Mouse (Mus musculus): Measurements from ENCODE around the gene Pex5.
"Not testable (repeated sequence)": the region's sequence is repeated elsewhere in the genome, so short reads cannot be mapped to it uniquely, and the experiment has no call there.

Pex5 gene

DNA sequence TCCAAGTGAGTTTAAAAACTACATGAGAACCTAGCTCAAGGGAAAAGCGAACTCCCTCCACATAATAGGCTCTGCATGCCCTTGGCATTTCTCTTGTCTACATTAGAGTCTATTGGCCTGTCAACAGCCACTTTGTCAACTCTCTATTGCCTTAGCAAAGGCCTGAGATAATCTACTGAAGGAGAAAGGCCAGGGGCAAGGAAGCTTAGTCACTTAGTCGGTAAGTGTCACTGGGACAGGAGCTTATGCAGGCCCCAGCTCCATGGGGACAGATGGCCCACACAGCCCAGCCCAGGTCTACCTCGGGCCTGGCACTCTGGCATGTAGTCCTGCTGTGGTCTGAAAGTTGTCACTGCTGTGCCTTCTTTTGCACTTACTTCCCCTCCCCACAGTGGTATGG lies 11.7 kb upstream of the Pex5 start:
- DNase-seq (ENCODE audit: low read depth), result no peak

DNA sequence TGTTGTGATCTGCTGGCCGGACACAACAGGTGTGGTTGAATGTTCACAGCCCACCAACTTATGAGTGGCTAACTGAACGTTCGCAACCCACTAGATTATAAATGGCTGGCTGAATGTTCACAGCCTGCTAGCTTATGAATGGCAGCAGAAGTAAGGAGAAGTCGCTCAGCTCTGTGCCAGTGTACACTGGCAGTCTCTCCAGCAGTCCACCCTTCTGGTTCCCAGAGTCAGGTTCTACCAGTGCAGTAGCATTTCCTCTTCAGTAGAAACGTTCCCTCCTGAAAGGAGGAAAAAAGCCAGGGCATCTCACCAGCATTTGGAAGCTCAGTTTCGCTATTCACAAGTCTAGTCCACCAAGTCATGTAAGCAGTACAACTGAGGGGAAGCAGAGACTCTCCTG lies 10.7 kb upstream of the Pex5 start:
- DNase-seq (ENCODE audit: low read depth), result no peak

DNA sequence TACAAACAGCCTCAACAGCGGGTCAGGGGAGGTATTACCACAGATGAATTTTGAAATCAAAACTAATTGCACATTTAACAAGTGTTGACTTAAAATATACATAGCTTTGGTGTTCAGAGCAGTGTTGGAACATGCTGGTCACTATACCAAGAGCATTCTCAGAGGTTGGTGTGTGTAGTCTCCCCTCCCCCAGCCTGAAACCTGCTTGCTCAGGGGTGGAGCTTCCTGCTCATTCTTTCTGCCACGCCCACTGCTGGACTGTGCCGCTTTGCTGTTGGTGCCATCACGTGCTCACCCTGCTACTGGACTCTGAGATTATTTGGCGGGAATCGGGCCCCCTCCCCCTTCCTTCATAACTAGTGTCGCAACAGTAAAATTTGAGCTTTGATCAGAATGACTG lies 10.2 kb upstream of the Pex5 start:
- not testable (repeated sequence) for DNase-seq (ENCODE audit: low read depth)

DNA sequence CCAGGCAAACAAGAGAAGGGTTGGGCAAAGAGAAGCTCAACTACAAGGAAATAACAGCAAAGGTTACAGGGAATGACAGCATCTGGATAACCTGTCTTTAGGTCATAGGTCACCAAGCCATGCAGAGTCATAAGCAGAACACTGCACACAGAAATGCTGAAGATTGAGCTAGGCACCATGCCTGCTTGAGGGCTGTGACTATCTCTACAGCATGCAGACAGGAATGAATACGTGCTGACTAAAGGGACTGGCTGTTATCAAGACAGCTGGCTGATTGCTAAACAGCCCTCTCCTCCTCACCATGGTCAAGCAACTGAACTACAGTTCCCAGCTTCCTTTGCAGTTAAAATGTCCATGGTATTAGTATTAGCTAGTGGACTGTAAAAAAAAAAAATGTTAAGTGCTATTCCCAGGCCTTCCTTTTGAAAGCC lies 9.2 kb upstream of the Pex5 start:
- DNase-seq (ENCODE audit: low read depth), result no peak

DNA sequence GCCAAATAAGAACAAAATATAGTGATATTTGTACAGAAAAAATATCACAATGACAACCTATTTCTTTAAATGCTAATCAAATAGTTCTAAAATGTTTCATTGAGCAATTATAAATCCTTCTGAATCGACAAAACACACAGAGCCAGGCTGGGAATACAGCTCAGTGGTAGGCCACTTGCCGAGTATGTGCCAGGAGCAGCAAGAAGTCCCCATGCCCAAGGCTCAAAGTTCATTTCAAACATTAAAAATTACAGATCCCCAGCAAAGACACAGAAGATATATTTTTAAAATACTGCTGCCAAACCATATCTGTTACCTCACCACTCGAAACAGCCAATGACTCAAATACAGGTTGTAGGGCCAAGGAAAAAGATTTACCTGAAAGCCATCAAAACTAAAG lies 3.8 kb upstream of the Pex5 start:
- DNase-seq (ENCODE audit: low read depth), result no peak

DNA sequence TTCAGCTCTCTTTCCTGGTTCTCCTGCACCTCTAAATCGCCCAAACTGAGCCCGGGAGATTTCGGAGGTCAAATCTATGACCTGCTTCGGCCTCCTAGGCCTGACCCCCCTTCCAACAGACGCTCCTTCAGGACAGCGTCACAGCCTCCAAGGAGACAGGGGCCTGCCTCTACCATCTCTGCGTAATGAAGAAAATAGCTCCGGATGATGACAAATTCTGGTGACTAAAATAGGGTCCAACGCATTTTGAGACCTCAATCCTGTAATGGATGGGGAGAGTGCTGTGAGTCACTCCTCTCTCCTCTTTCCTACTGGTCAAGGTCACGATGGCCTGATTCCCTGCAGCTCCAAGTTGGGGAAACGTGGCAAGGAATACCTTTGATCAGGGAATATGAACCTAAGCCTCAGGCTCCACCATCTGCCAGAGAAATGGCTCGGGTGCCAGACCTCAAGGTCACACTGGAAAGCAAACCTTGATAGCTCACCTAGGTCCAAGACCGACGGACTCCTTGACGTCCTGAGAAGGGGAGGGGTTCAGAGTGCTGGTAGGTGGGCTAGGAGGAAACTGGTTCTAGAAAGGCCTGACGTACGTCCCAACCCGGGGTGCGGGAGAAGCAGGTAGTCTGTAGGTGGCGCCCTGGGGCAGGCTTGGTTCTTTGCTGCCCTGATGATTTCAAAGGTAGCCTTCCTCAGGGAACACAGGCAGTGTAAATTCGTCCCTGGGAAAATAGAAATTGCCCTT lies 651 bp upstream of the Pex5 start:
- DNase-seq (ENCODE audit: low read depth), result peak; percentile 53

DNA sequence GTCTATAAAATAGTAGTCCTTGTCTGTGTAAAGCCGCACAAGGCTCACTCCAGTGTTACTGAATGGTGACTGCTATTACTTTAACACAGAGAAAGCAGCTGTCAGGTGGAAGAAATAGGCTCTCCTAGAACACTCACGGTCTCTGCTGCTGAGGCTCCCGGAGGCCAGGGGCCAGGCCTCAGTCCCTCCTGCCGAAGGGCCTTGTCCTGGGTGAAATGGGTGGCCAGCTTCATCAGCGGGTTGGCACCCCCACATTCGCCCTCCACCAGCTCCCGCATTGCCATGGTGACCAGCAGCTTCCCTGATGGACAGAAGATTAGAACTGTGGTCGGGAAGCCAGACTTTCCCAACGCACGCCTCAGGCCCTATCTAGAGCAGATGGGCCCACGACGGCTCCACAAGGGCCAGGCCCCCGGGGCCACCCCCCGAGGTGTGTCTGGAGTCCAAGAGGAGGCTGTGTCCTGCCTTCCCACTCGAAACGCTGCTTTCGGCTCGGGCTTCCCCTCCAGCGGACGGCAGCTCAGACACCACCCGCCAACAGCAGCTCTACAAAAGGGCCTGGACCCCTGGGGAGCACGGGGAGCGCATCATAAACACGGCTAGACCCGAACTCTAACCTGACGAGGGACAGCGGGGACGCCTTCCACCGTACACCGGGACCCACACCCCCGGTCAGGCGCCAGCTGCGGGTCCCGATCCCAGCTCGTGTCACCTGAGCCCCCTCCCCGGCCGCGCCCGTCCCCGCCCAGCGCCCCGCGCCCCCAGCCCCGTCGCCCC lies 529 bp downstream of the Pex5 start:
- peak; percentile 23 for DNase-seq (ENCODE audit: low read depth)

DNA sequence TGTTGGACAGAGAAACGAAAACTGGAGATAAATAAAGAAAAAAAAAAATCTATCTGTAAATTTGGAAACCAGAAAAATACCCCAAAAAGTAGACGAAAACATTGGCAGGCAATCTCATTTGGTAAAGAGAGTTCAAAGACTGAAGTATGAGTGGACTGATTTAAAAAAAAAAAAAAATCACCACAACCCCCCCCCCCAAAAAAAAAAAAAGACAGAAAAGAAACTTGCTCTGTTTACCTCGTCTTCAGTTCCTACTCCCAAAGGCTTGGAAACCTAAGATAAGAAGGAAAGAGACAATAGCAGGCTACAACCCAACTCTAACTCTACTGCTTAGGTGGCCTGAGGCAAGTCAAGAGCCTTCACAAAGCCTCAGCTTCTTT lies 1.1 kb downstream of the Pex5 start:
- no peak for DNase-seq (ENCODE audit: low read depth)

DNA sequence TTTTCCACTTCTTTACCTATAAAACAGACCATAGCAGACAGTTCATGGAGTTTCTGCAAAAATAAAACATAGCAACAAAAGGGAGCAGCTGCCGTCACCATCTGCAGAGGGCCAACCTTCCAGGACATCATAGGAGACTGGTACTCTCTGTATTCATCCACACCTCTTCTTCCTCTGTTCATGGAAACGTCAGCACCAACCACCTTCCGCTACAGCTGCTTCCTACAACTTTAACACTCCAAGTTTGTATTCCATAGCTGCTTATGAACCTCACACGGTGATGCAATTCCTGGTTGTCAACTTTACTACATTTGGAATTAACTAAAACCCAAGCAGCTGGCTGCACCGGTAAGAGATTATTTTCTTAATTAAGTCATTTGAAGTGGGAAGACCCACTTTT lies 6.5 kb downstream of the Pex5 start:
- no peak for DNase-seq (ENCODE audit: low read depth)

DNA sequence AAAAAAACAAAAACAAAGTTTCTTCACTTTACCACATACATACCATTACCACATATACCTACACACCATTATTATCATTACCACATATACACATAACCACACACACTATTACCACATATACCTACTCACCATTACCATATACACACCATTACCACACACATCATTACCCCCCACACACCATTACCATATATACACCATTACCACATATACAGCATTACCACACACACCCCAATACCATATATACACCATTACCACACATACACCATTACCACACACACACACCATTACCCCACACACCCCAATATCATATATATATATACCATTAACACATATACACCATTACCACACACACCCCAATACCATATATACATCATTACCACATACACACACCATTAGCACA lies 7.7 kb downstream of the Pex5 start:
- no peak for DNase-seq (ENCODE audit: low read depth)

DNA sequence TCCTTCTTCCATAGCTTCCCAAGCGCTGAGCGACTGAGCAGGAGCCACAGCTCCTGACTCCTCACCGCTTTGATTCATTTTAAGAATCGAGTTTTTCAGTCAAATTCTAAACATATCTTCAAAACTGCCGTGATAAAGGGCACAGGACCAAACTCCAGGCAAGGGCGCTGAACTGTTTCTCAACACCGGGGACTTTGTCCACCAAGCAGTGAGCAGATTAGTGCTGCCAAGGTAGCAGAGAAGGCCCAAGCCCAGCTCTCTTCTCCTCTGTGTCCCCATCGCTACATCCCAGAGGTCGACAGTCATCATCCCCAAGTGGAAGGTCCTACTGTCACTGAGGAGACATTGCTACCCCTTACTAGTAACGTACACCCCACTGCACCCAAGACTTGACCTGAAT lies 8.5 kb downstream of the Pex5 start:
- no peak for DNase-seq (ENCODE audit: low read depth)

DNA sequence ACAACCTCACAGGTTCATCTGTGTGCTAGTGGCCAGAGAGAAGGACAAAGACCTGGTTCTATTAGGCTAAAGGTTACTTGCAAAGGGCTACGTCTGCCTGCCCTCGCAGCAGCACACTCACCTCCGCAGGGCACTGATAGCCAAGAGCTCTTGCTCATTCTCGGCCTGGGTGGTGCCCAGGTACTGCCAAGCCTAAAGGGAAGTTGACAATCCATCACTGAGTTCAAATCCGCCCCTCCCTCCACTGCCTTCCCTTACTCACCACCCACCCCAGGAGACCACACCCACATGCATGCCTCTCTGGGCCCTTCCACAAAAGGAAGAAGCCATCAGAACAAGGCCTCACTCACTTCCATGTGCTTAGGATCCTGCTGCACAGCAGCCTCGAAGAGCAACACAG lies 15.1 kb downstream of the Pex5 start:
- no peak for DNase-seq (ENCODE audit: low read depth)

DNA sequence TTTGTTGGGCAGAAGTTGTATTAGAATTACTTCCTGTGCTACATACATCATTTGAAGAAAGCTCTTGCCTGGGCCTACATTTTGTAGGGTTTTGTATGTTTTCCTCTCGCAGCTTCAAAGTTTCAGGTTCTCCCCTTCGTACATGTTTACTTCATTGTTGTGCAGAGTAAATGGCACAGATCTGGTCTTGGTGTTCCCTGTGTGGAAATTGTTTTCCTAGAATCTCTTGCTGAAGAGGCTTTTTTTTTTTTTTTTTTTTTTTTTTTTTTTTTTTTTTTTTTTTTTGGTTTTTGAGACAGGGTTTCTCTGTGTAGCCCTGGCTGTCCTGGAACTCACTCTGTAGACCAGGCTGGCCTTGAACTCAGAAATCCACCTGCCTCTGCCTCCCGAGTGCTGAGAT lies 19.9 kb downstream of the Pex5 start:
- not testable (repeated sequence) for DNase-seq (ENCODE audit: low read depth)

DNA sequence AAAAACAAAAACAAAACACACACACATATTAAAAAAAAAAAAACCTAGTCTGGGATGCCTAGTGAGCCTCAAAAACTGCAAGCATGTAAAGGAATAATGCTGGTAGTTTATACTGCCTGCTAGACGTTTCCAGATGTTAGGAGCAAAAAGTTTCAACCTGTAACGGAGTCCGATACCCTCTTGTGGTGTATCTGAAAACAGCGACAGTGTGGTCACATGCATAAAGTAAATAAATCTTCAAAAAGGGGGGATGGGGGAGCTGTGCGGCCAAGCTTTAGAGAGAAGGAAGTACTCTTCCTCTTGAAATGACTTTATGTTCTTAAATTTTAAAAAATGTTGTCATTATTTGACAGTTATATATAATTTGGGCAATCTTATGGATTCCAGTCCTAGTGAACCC lies 34.7 kb downstream of the Pex5 start:
- DNase-seq (ENCODE audit: low read depth), result no peak

DNA sequence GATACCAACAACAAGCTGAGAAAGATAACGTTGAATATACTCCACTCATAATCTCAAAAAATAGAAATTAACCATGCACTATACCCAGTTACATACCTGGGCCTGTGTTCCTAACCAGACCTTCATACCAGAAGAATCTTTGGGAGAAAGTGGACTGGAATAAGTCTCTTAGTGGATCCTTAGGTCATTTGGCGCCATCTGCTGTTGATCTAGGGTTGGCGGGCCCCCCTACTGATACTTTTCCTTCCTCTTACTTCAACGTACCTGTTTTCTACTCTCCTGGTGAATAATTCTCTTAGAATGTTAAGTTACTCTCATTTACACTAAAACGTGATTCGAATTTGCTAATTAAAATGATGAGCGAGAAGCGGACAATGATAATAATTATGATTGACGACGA lies 35.5 kb downstream of the Pex5 start:
- no peak for DNase-seq (ENCODE audit: low read depth)

DNA sequence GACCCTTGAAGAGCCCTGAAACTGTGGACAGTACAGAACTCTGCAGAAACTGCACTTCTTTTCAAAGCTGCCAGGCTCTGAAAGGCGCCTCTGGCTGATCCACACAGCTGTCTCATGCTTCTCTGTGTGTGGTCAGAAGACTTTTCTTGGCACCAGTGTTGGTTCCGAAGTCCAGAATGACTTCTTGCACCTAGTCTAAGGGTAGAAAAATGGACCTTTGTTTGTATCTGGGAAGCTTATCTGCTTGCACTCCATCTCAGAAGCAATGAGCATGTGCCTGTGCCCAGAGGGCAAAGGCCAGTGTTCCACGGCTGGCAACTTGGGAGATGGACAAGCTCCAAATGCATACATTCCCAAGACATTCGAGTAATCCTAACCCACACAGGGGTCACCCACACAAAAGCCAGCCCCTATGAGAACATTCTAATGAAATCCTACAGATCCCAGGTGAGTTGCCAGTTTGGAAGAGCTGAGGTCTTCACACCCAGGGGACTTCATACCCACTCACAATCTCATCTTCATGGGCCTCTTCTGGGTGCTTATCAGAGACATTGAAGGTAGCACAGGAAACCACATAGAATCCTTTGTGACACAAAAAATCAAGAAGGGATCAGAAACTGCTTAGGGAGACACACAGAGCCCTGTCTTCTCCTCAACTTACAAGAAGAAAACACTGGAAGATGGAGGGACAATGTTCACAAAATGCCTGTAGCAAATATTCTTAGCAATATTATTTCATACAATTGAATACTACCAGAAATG lies 37.2 kb downstream of the Pex5 start:
- no peak for DNase-seq (ENCODE audit: low read depth)

DNA sequence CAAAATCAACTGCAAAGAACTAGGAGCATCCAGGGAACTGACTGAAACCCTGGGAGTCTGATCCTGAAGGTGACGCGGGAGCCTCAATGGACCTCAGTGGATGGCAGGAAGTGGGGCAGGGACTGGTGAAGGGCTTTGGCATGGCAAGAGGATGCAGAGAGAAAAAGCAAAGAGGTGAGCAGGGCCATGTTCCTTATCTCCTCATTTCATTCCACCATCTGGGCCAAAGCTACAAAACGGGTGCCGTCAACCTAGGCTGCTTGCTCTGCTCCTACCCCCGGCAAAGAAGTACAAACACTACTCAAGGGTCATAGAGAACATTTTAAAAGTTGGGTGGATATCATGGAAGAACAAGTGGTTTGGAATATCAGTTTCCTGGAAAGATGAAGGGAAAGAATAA lies 38.6 kb downstream of the Pex5 start:
- no peak for DNase-seq (ENCODE audit: low read depth)

DNA sequence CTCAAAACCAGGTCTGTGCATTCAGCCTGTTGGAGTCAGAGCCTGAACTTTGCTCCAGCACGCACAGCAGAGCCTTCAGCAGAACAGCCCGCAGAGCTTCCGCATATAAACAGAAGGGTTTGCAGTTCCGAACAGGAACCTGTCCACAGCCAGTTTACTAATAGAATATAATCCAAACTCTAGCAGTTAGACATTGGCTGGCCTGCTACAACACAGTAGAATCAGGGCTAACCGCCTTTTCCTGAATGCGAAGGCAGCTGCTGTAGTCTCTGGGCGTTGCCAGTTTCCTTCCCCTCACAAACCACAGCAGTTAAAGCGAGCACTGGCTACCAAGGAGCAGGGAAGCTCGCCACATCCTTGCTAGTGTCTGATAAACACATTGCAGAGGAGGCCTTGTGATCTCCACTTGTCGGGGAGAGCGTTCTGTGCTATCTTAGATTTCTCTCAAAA lies 39.4 kb downstream of the Pex5 start:
- peak; percentile 75 for DNase-seq (ENCODE audit: low read depth)

DNA sequence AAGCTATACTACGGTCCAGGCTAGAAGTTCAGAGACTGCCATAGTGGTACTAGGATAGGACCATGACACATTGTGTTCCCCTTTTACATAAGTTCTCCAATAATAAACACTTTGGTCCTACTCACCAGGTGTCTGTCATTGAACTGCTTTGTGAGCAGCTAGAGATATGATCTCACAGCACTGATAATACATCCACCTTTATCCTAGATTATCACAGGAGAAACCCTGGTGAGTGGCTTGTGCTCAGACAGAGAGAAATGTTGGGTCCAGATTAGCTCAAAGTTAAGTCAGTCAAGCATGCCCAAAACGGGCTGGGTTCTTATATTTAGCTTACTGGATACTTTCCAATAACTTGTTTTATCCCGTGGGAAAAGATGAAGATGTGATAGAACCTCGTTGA lies 40.2 kb downstream of the Pex5 start:
- no peak for DNase-seq (ENCODE audit: low read depth)

DNA sequence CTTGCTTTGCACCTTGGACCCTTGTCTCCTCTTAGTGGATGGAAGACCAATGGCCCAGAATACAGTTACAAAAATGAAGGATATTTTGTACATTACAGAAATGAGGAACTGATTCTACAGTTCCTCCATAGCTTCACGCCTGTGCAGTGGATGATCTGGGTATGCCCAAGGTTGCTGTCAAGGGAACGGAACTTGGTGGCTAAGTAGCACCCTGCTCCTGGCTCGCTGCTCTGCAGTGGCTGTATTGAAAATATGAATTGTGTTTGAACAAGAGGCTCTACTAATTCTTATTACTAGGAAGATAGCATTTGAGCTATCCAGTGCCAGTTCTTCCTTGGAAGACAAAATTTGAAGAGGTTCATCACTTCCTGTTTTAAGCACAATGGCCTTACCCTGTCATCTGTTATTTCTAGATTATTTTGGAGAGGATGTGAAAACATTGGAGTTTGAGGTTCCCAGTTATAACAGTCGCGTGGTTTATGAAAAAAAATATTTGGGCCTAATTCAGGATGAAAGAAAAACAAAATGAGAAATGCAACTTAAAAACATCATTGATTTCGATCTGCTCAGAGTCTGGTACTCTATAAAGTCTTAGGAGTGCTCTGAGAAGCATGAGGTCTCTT lies 41.2 kb downstream of the Pex5 start:
- no peak for DNase-seq (ENCODE audit: low read depth)

DNA sequence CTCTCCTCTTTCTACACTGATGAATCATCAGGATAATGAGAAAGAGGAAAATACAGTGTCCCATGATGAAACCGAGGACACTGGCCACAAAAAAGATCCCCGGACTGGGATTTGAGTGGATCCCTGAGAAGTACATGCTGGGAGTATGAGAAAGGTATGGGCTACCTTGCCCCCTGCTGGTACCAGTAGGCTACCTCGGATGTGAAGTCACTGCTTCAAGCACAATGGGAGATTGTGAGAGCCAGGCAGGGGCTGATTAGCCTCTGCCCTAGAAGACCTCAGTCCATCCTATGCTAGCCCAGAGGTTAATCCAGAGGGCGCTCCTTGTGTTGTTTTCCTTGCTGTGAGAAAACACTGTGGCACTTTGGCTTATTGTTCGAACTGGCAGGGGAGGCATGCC lies 50.5 kb downstream of the Pex5 start:
- DNase-seq (ENCODE audit: low read depth), result no peak

DNA sequence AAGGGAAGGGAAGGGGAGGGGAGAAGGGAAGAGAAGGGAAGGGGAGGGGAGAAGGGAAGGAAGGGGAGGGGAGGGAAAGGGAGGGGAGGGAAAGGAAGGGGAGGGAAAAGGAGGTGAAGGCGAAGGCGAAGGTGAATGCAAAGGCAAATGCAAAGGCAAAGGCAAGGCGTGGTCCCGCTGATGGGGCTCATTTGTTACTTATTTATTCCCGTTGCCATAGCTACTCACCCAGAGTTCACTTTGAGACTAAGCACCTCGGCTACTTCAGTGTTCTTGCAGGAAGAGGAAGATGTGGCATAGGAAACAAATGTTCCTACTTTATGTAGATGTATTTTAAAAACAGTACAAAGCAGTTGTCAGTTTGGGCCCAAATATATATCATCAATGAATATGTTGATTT lies 54.3 kb downstream of the Pex5 start:
- no peak for DNase-seq (ENCODE audit: low read depth)

DNA sequence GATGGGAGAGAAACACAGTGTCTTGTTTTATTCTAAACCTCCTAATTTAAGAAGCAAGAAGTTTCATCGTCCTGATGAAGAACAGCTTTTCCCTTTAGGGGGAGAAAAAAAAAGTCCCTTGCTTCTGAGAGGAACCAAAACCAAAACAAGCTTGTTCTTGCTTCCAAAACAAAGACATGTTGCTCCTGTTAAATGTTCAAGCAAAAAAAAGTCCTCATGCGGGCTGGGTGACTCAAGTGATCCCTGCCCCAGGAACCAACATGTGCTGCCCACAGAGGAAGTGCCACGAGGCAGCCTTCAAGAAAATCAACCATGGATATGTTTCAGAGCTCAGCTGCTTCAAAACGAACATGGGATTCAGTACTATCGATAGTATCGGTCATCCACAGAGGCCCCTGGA lies 55.9 kb downstream of the Pex5 start:
- DNase-seq (ENCODE audit: low read depth), result no peak
